Mouse (Mus musculus) CH12.LX (cell line): Measurements from ENCODE around the gene Bcor. TPM values are rescaled to one million over a fixed set of nuclear protein-coding genes. Genes with fewer than 3 reads are reported as not detected.

Experiments
- DNase-seq: peaks from one replicate; pipeline ENCODE4 v3.0.0-alpha.2; 2013; ENCODE audit errors: extremely low read depth
- H3K27ac ChIP-seq: 2 replicates; pipeline ENCODE4 v1.5.1; 2012; ENCODE audit warnings: low read depth, mild to moderate bottlenecking, control low read depth, moderate library complexity; ENCODE audit not compliant: insufficient read depth
- H3K27me3 ChIP-seq: replicated peaks from 2 replicates; pipeline ENCODE3; 2012; ENCODE audit warnings: inconsistent platforms
- H3K36me3 ChIP-seq, 2 experiments: replicated peaks in 1 of 2; 2 replicates each; pipeline versions ENCODE3 to v1.6.1; 2012; ENCODE audit warnings: inconsistent platforms in 1 of 2, low read length in 1 of 2, mild to moderate bottlenecking in 1 of 2, mixed read lengths in 1 of 2, moderate library complexity in 1 of 2; ENCODE audit not compliant: control insufficient read depth in 1 of 2, insufficient read depth in 1 of 2
- H3K4me1 ChIP-seq, 2 experiments: 2 replicates each; pipeline ENCODE4 v1.6.1; 2012; ENCODE audit warnings: inconsistent platforms in 1 of 2, moderate library complexity in 1 of 2; ENCODE audit not compliant: insufficient read depth in 2 of 2, control insufficient read depth in 1 of 2
- H3K4me2 ChIP-seq: 2 replicates; pipeline ENCODE4 v1.6.1; 2012; ENCODE audit warnings: low read depth, mild to moderate bottlenecking, control low read depth; ENCODE audit not compliant: poor library complexity, insufficient read depth, severe bottlenecking
- H3K4me3 ChIP-seq, 3 experiments: fragments of 150-350 bp in 1 of 3; sonication (generic) in 1 of 3; replicated peaks in 1 of 3; 2 replicates each; pipeline versions ENCODE3 to v1.5.1; 2011 to 2012; ENCODE audit warnings: low read depth in 2 of 3, low read length in 2 of 3, mild to moderate bottlenecking in 2 of 3, moderate library complexity in 2 of 3, control low read depth in 1 of 3, improper control_type of control experiment in 1 of 3, inconsistent platforms in 1 of 3, mixed read lengths in 1 of 3; ENCODE audit not compliant: poor library complexity in 1 of 3
- H3K79me2 ChIP-seq: replicated peaks from 2 replicates; pipeline ENCODE4 v1.6.1; 2012; ENCODE audit warnings: mild to moderate bottlenecking, moderate library complexity; ENCODE audit not compliant: control insufficient read depth, poor library complexity, insufficient read depth, severe bottlenecking; ENCODE audit errors: extremely low read depth
- H3K9ac ChIP-seq: 2 replicates; pipeline ENCODE4 v1.6.1; 2012; ENCODE audit warnings: low read depth, mild to moderate bottlenecking, control low read depth, moderate library complexity; ENCODE audit not compliant: insufficient read depth
- H3K9me3 ChIP-seq: replicated peaks from 2 replicates; pipeline ENCODE3; 2012; ENCODE audit warnings: low read length, inconsistent platforms, mixed read lengths
- CTCF ChIP-seq, 2 experiments: IDR thresholded peaks in 1 of 2; conservative IDR thresholded peaks in 1 of 2; 2 replicates each; pipeline ENCODE4 v1.5.1; 2011 to 2012; ENCODE audit warnings: low read depth in 2 of 2, low read length in 2 of 2, improper control_type of control experiment in 1 of 2, inconsistent platforms in 1 of 2, mild to moderate bottlenecking in 1 of 2, moderate library complexity in 1 of 2
- ELF1 ChIP-seq: IDR thresholded peaks from 2 replicates; pipeline ENCODE4 v1.6.1; 2014; ENCODE audit warnings: low read depth, mild to moderate bottlenecking, inconsistent platforms, low read length, improper control_type of control experiment
- EP300 ChIP-seq: IDR thresholded peaks from 2 replicates; pipeline ENCODE4 v1.6.1; 2011; ENCODE audit warnings: low read length, improper control_type of control experiment
- ETS1 ChIP-seq: conservative IDR thresholded peaks from 2 replicates; pipeline ENCODE4 v1.6.1; 2012; ENCODE audit warnings: low read depth, mild to moderate bottlenecking, inconsistent platforms, low read length, improper control_type of control experiment, moderate library complexity
- GABPA ChIP-seq: IDR thresholded peaks from 2 replicates; pipeline ENCODE4 v1.6.1; 2012; ENCODE audit warnings: low read depth, low read length, improper control_type of control experiment, inconsistent platforms; ENCODE audit not compliant: insufficient replicate concordance
- JUND ChIP-seq: conservative IDR thresholded peaks from 2 replicates; pipeline ENCODE4 v1.6.1; 2011; ENCODE audit warnings: low read depth, low read length, improper control_type of control experiment
- MAX ChIP-seq: IDR thresholded peaks from 2 replicates; pipeline ENCODE4 v1.6.1; 2011; ENCODE audit warnings: low read length, improper control_type of control experiment
- MEF2A ChIP-seq: IDR thresholded peaks from 2 replicates; pipeline ENCODE4 v1.6.1; 2014; ENCODE audit warnings: low read depth, mild to moderate bottlenecking, inconsistent platforms, low read length, improper control_type of control experiment, borderline replicate concordance
- MYC ChIP-seq: IDR thresholded peaks from 2 replicates; pipeline ENCODE4 v1.6.1; 2011; ENCODE audit warnings: low read depth, mild to moderate bottlenecking, improper control_type of control experiment, low read length
- POLR2A ChIP-seq: IDR thresholded peaks from 2 replicates; pipeline ENCODE4 v1.6.1; 2011; ENCODE audit warnings: low read depth, mild to moderate bottlenecking, improper control_type of control experiment, low read length
- SIN3A ChIP-seq: IDR thresholded peaks from 2 replicates; pipeline ENCODE4 v1.6.1; 2012; ENCODE audit warnings: low read length, improper control_type of control experiment, inconsistent platforms
- TCF12 ChIP-seq: IDR thresholded peaks from 2 replicates; pipeline ENCODE4 v1.6.1; 2014; ENCODE audit warnings: low read depth, mild to moderate bottlenecking, inconsistent platforms, low read length, improper control_type of control experiment
- USF1 ChIP-seq: IDR thresholded peaks from 2 replicates; pipeline ENCODE4 v1.6.1; 2014; ENCODE audit warnings: low read depth, mild to moderate bottlenecking, inconsistent platforms, low read length, improper control_type of control experiment
- USF2 ChIP-seq: conservative IDR thresholded peaks from 2 replicates; pipeline ENCODE4 v1.6.1; 2011; ENCODE audit warnings: low read depth, low read length, improper control_type of control experiment
- ZC3H11A ChIP-seq: IDR thresholded peaks from 2 replicates; pipeline ENCODE4 v1.6.1; 2012; ENCODE audit warnings: low read depth, mild to moderate bottlenecking, inconsistent platforms, low read length, improper control_type of control experiment
- dilution Hi-C: fragments of 300-500 bp; cut with MboI; formaldehyde crosslinking; loops from 2 replicates; pipeline ENCODE4 v1.14.3; 2020; ENCODE audit warnings: low sequenced_read_pairs; ENCODE audit not compliant: extremely low pct_unique_long_range_greater_than_20kb, extremely low pct_ligation_motif_present
- in situ Hi-C: fragments of 300-500 bp; cut with MboI; formaldehyde crosslinking; loops from 3 replicates; pipeline ENCODE4 v1.14.3; 2019; ENCODE audit warnings: low sequenced_read_pairs, low pct_ligation_motif_present, low pct_unique_long_range_greater_than_20kb, mixed read lengths
- polyA plus RNA-seq: library from polyadenylated mRNA; unstranded; fragments of >175 nt; gene quantifications from 2 replicates; pipeline ENCODE4 v1.2.1, GENCODE M21; 2012; ENCODE audit warnings: low read depth; ENCODE audit not compliant: insufficient read length
- total RNA-seq, 2 experiments: library from RNA; depleted of rRNA; stranded (reverse); fragments of 300-350 nt in 1 of 2; fragments of >200 nt in 1 of 2; gene quantifications; 2 replicates each; pipeline ENCODE4 v1.2.3; 2012 to 2014

Gene Bcor
- total and polyA plus RNA-seq, 3 experiments, result 14.3 to 41.1 (median 33.8) TPM

DNA sequence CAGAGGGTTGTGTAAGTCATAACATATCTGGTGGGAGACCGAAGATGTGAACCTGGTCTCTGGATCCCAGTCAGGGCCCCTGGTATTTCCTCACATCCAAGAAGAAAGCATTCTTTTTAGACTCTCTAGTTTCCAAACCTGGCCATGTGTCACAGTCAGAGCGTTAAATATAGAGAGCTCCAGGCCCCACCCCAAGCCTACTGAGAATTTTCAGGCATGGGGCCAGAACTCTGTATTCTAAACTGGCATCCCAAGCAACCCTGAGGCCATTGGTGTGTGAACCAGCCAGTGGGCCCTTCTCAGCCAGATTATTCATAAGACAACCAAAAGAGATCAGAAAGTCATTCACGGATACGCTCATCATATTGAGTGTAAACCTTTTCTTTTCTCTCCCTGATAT is 48.0 kb downstream of the Bcor start:
- TF ChIP-seq EP300, result no peak
- TF ChIP-seq, all 38 proteins: peak for 0
- in situ Hi-C loops, result no loop called here
- DNase-seq, result no peak
- peaks cover 0 to 3% of the 10 kb centered on the region in 2 experiments for H3K36me3 ChIP-seq
- H3K27ac ChIP-seq, result no peak overlapping the region
- dilution Hi-C loops, result no loop called here
- H3K9ac ChIP-seq, result no peak overlapping the region
- H3K4me1 ChIP-seq, result 0 out of 4 replicates have a peak, but pooled peaks cover 0 to 3% of the 10 kb centered on the region in 2 experiments
- H3K4me2 ChIP-seq, result no peak overlapping the region
- H3K79me2 ChIP-seq, result peaks cover 37% of the 10 kb centered on the region
- H3K9me3 ChIP-seq, result peaks cover 2% of the 10 kb centered on the region
- H3K27me3 ChIP-seq, result no peaks in the 10 kb centered on the region
- no peak overlapping the region for H3K4me3 ChIP-seq

DNA sequence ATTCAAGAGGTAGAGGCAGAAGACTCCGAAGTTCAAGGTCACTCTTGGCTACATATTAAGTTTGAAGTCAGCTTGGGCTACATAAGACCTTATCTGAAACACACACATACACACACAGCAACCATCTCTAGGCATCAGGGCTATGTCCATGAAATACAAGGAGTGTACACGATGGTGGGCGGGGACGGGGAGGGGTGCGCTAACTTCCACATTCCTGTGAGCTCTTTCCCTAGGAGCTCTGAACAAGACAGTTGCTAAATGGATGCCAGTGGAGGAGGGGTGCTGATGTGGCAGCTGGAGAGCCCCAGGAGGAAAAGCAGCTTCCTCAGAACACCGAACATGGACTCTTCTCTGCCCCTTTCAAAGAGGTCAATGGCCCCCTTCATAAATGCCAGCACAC is 49.6 kb downstream of the Bcor start:
- in situ Hi-C loops, result no loop called here
- Histone ChIP-seq H3K27ac (no peak overlapping the region), H3K4me3 (no peak overlapping the region), H3K36me3 (no peaks in the 10 kb centered on the region), H3K9ac (no peak overlapping the region), H3K79me2 (peaks cover 24% of the 10 kb centered on the region), H3K27me3 (no peaks in the 10 kb centered on the region), H3K4me2 (no peak overlapping the region), H3K4me1 (peaks cover 8 to 10% of the 10 kb centered on the region in 2 experiments), H3K9me3 (peaks cover 2% of the 10 kb centered on the region)
- DNase-seq, result no peak
- no peak for TF ChIP-seq ELF1
- no peak for TF ChIP-seq ETS1
- TF ChIP-seq JUND, result no peak
- TF ChIP-seq USF2, result no peak
- no peak for TF ChIP-seq MEF2A
- TF ChIP-seq TCF12, result no peak
- TF ChIP-seq ZC3H11A, result no peak
- no peak for TF ChIP-seq GABPA
- no peak for TF ChIP-seq EP300
- TF ChIP-seq USF1, result no peak
- no peak for TF ChIP-seq MYC
- no peak for TF ChIP-seq CTCF (conservative IDR thresholded peaks at IDR 0.05 in 1 of 2, IDR thresholded peaks at IDR 0.05 in 1 of 2; ENCODE audit: low read depth in 2 of 2, low read length in 2 of 2)
- TF ChIP-seq SIN3A, result no peak
- TF ChIP-seq MAX, result no peak
- dilution Hi-C loops, result no loop called here

DNA sequence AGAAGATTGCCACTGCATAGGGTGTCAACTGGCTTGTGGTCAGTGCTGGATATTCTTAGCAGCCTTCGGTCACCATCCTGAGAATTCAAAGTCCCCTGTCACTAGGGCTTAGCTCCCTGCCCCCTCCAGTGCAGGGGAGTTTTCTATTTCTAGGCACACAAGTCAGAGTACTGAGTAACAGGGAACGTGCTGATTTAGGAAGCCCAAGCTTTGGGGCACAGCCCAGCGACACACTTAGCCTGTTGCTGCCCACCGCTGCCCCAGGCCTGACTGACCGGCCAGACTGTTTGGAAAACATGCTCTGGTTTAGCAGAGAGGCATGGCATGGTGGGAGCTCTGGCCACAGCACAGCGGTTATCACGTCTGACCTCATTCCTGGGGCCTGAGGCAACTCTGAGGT is 54.8 kb downstream of the Bcor start:
- in situ Hi-C loops, result no loop called here
- H3K27ac ChIP-seq, result no peak overlapping the region
- H3K9me3 ChIP-seq, result peaks cover 2% of the 10 kb centered on the region
- H3K27me3 ChIP-seq, result no peaks in the 10 kb centered on the region
- no peak for DNase-seq
- no peak for TF ChIP-seq MYC
- TF ChIP-seq POLR2A, result no peak
- H3K4me2 ChIP-seq, result no peak overlapping the region
- H3K9ac ChIP-seq, result no peak overlapping the region
- peaks cover 16% of the 10 kb centered on the region in 2 experiments for H3K4me1 ChIP-seq
- peaks cover 2 to 4% of the 10 kb centered on the region in 2 experiments for H3K36me3 ChIP-seq
- H3K4me3 ChIP-seq, result no peak overlapping the region
- dilution Hi-C loops, result no loop called here
- peaks cover 7% of the 10 kb centered on the region for H3K79me2 ChIP-seq
